Mouse (Mus musculus) layer of hippocampus, postnatal 36 days (tissue): ENCODE measurements around the gene Tmem37. TPM values are rescaled to one million over a fixed set of nuclear protein-coding genes. Genes with fewer than 3 reads are reported as not detected.

Source experiments
- DNase-seq, 2 experiments: peaks; one replicate each; pipeline ENCODE4 v3.0.0; 2022
- total RNA-seq, 2 experiments: library from RNA; stranded (reverse); gene quantifications; 2 replicates each; pipeline ENCODE4 v1.2.3; 2021

The Tmem37 gene
- total RNA-seq: 1 to 10 TPM in 1 of 2 experiments, under 1 TPM in 1; 0.58 to 1.1 TPM

- peak in 1 of 2 experiments; percentile 25 for DNase-seq
Measured at GRCm38 (mm10) chr1:120073519-120074306, at the start of gene Tmem37. TSS of gene Tmem37 (minus strand) at chr1:120074074.

- no peak for DNase-seq
Measured at GRCm38 (mm10) chr1:120122634-120123383, 48.9 kb upstream of the Tmem37 start.

DNA sequence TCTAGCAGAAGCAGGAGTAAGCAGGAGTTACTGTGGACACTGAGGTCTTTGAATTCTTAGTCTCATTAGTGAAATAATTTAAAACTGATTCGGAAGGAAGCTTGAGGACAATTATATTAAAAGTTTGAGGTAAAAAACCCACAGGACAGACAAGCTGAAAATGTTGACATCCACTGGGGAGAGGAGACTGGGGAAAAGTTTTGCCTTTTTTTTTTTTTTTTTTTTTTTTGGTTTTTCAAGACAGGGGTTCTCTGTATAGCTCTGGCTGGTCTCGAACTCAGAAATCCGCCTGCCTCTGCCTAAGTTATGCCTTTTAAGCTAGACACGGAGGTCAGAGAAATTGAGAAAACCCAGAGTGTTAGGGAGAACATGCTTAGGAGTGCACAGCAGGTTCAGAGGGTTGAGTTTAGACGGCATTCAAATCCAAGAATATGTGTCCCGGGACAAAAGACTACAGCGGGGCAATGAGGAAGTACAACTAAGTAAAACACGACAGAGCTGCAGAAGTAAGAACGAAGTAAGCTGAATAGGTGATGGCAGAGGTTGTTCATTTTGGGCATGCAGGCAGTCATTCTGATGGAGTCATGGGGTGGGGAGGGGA lies 48.2 kb upstream of the Tmem37 start:
- no peak for DNase-seq

DNA sequence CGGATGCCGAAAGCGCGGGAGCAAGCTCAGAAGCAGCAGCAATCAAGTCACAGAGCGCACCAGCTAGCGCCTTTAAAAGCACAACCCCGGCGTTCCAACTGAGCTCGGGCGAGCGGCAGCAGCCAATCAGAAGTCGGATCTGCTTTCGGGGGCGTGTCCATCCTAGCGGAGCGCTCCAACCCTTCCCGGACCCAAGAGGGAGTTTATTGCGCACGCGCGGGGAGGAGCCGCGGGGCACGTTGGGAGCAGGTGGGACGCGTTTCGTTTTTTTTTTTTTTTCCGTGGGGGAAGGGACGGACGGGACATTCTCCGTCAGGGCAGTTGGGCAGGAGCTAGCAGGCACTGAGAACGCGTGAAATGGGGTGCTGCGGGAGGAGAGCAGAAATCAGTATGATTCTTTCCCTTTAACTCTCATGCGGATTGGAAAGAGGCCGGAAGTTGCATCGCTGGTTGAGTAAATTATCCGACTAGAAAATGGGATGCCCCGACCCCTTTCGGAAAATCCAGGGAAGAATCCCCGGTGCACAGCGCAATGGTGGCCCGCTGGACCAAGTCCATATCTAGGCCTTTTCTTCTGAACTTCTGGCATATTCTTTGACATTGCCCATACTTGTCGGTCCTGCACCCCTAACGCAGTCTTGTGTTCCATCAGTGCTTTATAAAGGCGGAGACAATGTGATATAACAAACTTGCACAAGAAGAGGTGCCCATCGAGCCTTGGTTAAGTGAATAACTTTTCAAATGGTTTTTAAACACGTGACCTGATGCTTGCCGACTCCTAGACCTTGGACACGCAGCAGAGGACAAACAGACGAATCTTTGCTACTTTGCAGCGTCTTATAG lies 47.3 kb upstream of the Tmem37 start, which contains the start of the genes Dbi and 3110009E18Rik:
Gene Dbi, minus strand, starts transcription at position 110 of the 843 bp plus-strand sequence.
Gene 3110009E18Rik, plus strand, starts transcription at position 219 of the 843 bp plus-strand sequence.
- peak; percentile 96 to 98 for DNase-seq

GRCm38 (mm10) chr1:120120141-120120968 lies 46.5 kb upstream of the Tmem37 start:
- DNase-seq: peak; percentile 26 to 45

- no peak for DNase-seq
Measured at GRCm38 (mm10) chr1:120119389-120119788, 45.5 kb upstream of the Tmem37 start.

DNA sequence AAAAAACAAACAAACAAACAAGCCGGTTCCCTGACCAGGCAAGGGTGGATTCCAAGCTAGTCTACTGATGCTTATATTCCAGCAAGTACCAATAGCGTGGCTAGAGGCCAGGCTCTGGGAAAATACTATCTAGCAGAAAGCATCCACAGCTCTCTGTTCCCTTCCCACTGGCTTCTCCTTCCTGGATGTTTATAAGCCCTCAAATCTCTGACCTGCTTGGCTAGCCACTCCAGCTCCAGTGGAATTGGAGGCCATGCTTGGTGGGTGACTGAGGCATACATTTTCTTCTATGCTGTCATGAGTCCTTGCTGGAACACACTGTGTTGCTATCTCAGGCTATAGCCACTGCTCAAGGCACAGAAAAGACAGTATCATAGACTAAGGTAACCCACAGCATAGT lies 45.0 kb upstream of the Tmem37 start:
- no peak for DNase-seq

GRCm38 (mm10) chr1:120116106-120116505 lies 42.2 kb upstream of the Tmem37 start:
- no peak for DNase-seq

GRCm38 (mm10) chr1:120115671-120116081 lies 41.8 kb upstream of the Tmem37 start:
- peak; percentile 84 to 88 for DNase-seq

- no peak for DNase-seq
Measured at GRCm38 (mm10) chr1:120112251-120113187, 38.6 kb upstream of the Tmem37 start.

GRCm38 (mm10) chr1:120111766-120112165 lies 37.9 kb upstream of the Tmem37 start:
- no peak for DNase-seq

DNA sequence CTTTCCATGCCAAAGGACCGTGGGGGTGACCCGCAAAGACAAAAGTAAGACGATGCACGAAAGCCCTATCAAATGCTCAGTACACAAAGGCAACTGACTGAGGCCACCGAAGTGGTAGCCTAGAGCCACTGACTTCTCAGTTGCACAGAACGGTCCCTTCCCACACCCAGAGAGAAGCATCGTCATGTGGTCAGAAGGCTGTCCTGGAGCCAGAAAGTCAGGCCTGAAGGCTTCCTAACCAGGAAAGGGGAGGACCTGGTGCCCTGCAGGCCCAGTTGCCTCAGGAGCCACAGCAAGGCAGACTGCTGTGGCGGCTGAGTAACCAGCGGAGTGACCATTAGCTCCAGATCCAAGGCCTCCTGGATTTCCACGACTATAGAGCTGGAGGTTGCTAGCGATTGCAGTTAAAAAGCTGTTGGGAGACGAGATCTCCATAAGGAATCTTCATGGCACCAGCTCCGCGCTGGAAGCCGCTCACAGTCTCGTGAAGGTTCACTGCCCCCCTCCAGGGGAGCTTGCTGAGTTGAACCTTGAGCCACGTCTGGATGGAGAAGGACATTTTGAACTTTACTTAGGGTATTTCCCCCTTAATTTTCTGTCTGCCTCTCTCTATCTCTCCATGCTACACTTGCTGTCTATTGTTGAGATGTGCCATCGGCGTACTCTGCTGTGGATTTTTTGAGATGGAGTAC lies 36.0 kb upstream of the Tmem37 start:
- DNase-seq: no peak

GRCm38 (mm10) chr1:120105556-120105959 lies 31.7 kb upstream of the Tmem37 start:
- no peak for DNase-seq

GRCm38 (mm10) chr1:120101227-120101609 lies 27.3 kb upstream of the Tmem37 start:
- DNase-seq: no peak

DNA sequence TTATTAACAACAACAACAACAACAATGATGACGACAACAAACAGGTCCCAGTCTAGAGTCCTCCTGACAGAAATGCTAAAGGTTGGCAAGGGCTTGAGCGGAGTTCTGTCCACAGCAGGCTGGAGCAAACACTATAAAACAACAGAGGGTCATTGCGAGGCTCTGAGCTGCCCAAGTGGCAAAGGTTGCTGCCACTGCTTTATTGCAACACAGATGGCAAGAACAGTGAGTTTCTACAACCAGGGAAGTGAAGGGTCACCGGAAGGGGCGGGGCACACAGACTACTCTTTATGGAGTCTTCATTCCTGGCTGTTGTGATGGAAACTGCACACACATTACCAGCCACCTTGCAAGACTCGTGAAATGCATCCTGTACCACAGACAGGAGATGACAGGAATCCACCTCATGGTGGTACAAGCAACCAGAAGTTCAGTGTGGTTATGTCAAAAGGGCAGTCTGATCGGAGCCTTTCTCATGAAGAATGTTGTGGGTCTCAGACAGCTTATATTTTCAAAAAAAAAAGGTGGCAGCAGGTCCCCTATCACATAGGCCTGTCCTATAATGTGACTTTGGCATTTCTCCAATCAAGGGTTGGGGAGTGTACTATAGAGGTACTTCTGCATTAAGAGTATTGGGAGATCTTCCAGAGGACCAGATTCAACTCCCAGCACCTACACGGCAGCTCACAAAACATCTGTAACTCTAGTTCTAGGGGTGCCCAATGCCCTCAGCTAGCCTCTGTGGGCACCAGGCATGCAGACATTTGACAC lies 26.8 kb upstream of the Tmem37 start:
- DNase-seq: no peak

DNA sequence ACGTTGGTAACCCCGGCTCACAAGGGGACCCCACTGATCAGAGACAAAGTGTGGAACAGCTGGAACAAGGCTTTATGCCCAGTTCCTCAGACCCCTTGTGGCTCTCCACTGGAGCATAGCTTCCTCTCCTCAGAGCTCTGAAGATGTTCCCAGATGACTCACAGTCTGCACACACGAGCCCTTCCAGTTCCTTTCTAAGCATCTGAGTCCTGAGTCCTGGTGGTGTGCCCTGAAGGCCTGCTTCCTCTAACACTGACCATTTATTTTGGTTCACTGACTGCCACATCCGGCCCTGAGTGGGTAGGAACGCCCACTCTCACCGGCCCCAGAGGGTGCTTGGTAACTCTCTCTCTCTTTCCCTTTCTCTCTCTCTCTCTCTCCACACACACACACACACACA lies 25.6 kb upstream of the Tmem37 start:
- DNase-seq: no peak

- peak; percentile 59 to 65 for DNase-seq
Measured at GRCm38 (mm10) chr1:120098327-120098726, 24.5 kb upstream of the Tmem37 start.

GRCm38 (mm10) chr1:120094920-120095319 lies 21.0 kb upstream of the Tmem37 start:
- DNase-seq: no peak
